Mouse (Mus musculus) CD4-positive naive resting alpha-beta T cell, adult 76 days (primary cell): ENCODE data around the gene Mamstr. TPM values are rescaled to one million over a fixed set of nuclear protein-coding genes. Genes with fewer than 3 reads are reported as not detected.

Experiments used
- total RNA-seq: library from RNA; stranded (reverse); gene quantifications from one replicate; pipeline ENCODE4 v1.2.4, GENCODE M21; 2023

Gene Mamstr
- not detected for total RNA-seq

DNA sequence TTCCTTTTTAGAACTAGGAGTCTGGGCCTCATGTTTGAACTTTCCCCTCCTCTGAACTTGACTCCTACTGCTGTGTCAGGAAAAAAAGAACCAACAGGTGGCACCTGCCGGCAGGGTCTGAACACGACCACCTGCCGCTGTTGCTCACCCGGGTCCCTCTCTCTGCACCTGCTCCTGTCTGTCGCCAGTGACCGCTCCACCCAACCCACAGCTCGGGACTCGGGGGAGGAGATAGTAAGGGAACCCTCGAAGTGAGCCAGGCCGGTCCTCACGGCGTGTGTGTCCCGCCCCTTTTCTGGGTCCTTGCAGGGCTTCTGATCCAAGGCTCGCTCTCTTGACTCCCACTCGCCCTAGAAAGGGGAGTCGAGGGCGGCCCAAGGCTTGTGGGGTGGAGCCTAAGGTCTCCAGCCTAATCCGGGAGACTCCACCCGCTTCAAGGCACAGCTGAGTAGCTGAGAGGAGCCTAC, at the start of gene Mamstr:
Gene Mamstr, plus strand, starts transcription at position 417 of the 467 bp plus-strand sequence.

DNA sequence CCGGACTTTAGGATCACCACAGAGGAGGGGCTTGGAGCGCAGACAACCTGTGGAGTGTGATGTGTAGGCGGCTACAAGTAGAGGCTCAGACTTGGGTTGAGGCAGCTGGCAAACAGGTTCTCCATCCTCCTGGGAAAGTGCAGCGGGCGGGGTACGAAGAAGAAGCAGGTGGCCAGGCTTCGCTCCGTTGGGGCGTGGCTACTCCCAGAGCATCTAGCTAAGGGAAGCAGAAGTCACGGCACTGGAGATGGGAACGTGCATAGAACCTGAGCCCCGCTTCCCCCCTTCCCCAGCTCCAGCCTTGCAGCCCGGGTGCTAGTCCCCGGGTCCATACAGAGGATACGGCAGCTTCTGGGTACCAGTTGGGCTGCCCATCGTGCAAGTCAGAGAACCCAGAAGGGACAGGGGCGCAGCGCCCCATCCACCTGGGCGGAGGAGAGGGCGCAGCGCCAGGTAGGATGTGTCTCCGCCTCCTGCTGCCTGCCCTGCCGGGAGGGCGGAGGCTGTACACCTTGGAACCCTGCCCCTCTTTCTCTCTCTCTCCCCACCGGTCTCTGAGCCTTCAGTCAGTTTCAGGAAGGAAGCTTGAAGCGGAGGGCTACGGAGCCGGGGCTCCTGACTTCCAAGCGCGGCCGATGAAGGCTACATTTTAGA, 22.6 kb upstream of the Mamstr start, which contains the start of gene Fut1:
Gene Fut1, plus strand, starts transcription at position 248 of the 654 bp plus-strand sequence.

GRCm38 (mm10) chr7:45621443-45621842, 18.3 kb upstream of the Mamstr start, which contains the start of gene Izumo1:
TSS of gene Izumo1 (plus strand) at chr7:45621811.

DNA sequence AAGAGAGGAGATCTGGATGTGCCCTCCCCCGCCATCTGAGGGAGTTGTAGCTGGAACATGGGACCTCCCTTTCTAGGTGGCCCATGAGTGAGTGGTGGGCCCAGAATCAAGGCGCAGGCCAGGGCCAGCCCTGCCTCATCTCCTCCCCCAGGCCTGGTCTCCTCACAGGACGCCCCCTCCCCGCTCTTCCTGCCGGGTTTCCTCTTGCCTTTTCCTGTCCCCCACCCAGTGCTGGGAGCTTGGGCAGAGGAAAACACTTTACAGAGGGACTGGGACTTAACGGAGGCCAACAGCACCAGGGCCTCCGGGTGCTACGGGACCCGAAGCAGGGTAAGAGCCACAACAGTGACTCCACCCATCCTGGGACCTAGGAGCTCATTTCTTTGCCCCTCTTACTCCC, 12.5 kb upstream of the Mamstr start, which contains the start of gene Rasip1:
Gene Rasip1, plus strand, starts transcription at position 228 of the 400 bp plus-strand sequence.

DNA sequence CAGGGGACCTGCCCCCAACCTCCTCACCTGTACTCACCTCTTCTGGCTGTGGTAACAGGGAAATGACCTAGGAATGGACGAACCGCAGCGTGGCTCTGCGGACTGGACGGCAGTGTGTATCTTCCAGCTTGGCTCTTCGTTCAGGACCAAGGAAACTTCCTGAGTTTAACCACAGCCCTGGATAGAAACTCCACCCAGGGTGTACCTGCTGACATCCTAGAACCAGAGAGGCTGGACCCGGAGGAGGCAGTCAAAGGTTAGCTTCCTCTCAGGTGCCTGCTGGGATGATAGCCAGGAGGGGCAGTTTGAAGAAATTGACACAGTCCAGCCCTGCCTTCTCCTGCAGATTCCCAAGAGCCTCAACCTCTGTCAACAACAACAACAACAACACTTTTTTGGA, 26.4 kb downstream of the Mamstr start, which contains the start of gene Fut2:
Gene Fut2, minus strand, starts transcription at position 234 of the 400 bp plus-strand sequence.

GRCm38 (mm10) chr7:45683396-45684050, 43.7 kb downstream of the Mamstr start, which contains the start of gene Ntn5:
TSS of gene Ntn5 (plus strand) at chr7:45684022.

GRCm38 (mm10) chr7:45693921-45694591, 54.3 kb downstream of the Mamstr start, which contains the start of gene Sec1:
TSS of gene Sec1 (minus strand) at chr7:45694402.

Other genes starting within 250 kb of the Mamstr start
- gene Snrnp70, start 244.2 kb upstream of the Mamstr start, total RNA-seq: 741 TPM
- not detected for gene Kcna7, start 234.3 kb upstream of the Mamstr start, total RNA-seq
- not detected for gene Ntf5, start 226.3 kb upstream of the Mamstr start, total RNA-seq
- gene Lhb, start 219.2 kb upstream of the Mamstr start, total RNA-seq: not detected
- gene Gys1, start 205.1 kb upstream of the Mamstr start, total RNA-seq: 6.8 TPM
- gene Ruvbl2, start 201.9 kb upstream of the Mamstr start, total RNA-seq: 48.1 TPM
- 649 TPM for gene Ftl1, start 180.1 kb upstream of the Mamstr start, total RNA-seq
- 78.4 TPM for gene Bax, start 173.1 kb upstream of the Mamstr start, total RNA-seq
- gene Tulp2, start 158.1 kb upstream of the Mamstr start, total RNA-seq: not detected
- not detected for gene Gm45808, start 153.2 kb upstream of the Mamstr start, total RNA-seq
- 1.8 TPM for gene Dhdh, start 151.2 kb upstream of the Mamstr start, total RNA-seq
- 61.9 TPM for gene Nucb1, start 129.6 kb upstream of the Mamstr start, total RNA-seq
- gene Ppp1r15a, start 113.7 kb upstream of the Mamstr start, total RNA-seq: 681 TPM
- gene Plekha4, start 113.6 kb upstream of the Mamstr start, total RNA-seq: 1.2 TPM
- not detected for gene Hsd17b14, start 85.1 kb upstream of the Mamstr start, total RNA-seq
- gene Bcat2, start 69.8 kb upstream of the Mamstr start, total RNA-seq: 65.6 TPM
- gene Fgf21, start 24.5 kb upstream of the Mamstr start, total RNA-seq: not detected
- gene Fut1, start 22.7 kb upstream of the Mamstr start, total RNA-seq: not detected
- not detected for gene Izumo1, start 18.2 kb upstream of the Mamstr start, total RNA-seq
- 0.73 TPM for gene Rasip1, start 12.5 kb upstream of the Mamstr start, total RNA-seq
- gene Fut2, start 26.4 kb downstream of the Mamstr start, total RNA-seq: not detected
- not detected for gene Ntn5, start 44.0 kb downstream of the Mamstr start, total RNA-seq
- gene Sec1, start 54.4 kb downstream of the Mamstr start, total RNA-seq: not detected
- gene Car11, start 59.9 kb downstream of the Mamstr start, total RNA-seq: 8.1 TPM
- 29.5 TPM for gene Dbp, start 65.1 kb downstream of the Mamstr start, total RNA-seq
- gene Rpl18, start 75.5 kb downstream of the Mamstr start, total RNA-seq: 2,694 TPM
- gene Sphk2, start 78.0 kb downstream of the Mamstr start, total RNA-seq: 21.3 TPM
- gene Fam83e, start 81.2 kb downstream of the Mamstr start, total RNA-seq: 1.5 TPM
- not detected for gene Spaca4, start 85.8 kb downstream of the Mamstr start, total RNA-seq
- 0.82 TPM for gene Lmtk3, start 143.8 kb downstream of the Mamstr start, total RNA-seq
- 5.2 TPM for gene Sult2b1, start 144.7 kb downstream of the Mamstr start, total RNA-seq
- 137 TPM for gene Cyth2, start 174.6 kb downstream of the Mamstr start, total RNA-seq
- gene Kcnj14, start 184.8 kb downstream of the Mamstr start, total RNA-seq: 1.5 TPM
- 29.9 TPM for gene Grwd1, start 191.0 kb downstream of the Mamstr start, total RNA-seq
- 38.2 TPM for gene Kdelr1, start 232.8 kb downstream of the Mamstr start, total RNA-seq
- gene Grin2d, start 238.4 kb downstream of the Mamstr start, total RNA-seq: 0.76 TPM